Mouse (Mus musculus) CH12.LX (cell line): Measurements from ENCODE around the gene Ltf.

Experiments
- EP300 ChIP-seq: IDR thresholded peaks from 2 replicates; pipeline ENCODE4 v1.6.1; 2011; ENCODE audit warnings: low read length, improper control_type of control experiment
- ZNF384 ChIP-seq: IDR thresholded peaks from 2 replicates; pipeline ENCODE4 v1.6.1; 2012; ENCODE audit warnings: low read depth, low read length, improper control_type of control experiment, inconsistent platforms

DNA sequence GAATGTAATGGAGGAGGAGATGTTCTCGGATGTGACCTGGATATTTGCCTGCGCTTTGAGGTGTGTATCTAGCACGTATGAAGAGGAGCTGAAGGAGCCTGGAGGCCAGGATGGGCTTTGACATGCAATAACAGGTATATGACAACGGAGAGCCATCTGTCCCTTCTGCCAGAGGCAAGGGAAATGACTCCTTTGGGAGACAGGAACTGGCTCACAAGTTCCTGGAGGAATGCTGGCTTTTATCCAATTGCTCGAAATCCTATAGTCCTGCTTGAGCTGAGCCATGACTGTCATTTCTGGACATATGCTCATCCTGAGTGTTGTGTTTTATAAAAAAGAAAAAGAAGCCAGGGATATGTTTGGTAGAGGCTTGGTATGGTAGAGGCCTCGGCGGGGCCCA, 69.8 kb downstream of the Ltf start:
- no peak for TF ChIP-seq ZNF384
- TF ChIP-seq EP300, result no peak
